Comparison of ENCODE assay signal across 29 mouse cellular contexts in the genomic region with DNA sequence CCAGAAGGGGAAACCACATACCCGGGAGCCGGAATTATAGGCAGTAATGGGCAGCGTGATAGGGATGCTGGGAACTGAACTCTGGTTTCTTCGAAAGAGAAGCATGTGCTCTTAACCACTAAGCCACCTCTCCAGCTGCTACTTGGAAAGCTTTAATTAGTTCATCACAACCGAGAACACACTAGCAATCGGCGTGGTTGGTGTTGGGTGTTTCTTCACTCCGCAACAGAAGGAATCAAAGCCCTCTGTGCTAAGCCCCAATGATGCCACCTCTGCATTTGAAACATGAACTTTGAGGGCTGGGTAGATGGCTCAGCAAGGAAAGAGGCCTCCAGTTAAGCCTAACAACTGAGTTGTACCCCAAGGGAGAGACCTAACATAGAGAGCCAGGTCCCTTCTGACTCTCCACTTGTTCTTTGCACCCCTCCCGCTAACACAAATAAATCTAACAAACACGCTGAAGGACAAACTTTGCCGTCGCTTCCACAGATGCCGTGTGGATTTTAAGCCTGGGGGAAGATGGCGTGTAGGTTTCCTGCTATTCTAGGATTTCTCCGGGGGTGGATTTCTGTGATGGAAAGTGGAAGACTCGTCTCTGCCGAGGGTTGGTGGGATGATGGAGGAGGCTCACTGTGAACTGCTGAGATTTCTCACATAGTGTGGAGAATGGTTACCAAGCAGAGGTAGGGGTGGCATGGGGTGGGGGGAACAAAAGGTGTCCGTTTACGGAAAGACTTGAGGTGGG.
DNase-seq lines count a peak whose midpoint lies in the region; TF ChIP-seq lines count a peak whose summit lies in the region.
"Had no signal": no experiment of that assay in that cellular context is flagged by ENCODE, and none has a peak within 500 bp of the region (broad histone marks: within the 10 kb centered on the region; RNA-seq: fewer than 3 reads in every experiment).

No protein-coding gene starts in this region.

- H3K4me3 ChIP-seq in left cerebral cortex, adult 2 months = no peak overlapping the region
- H3K4me3 ChIP-seq in myocyte = no peak overlapping the region
- H3K4me3 ChIP-seq: forebrain, embryonic 13.5 days; heart, embryonic 15.5 days; hindbrain, embryonic 12.5 days; intestine, embryonic 15.5 days; midbrain, embryonic 13.5 days; stomach, embryonic 15.5 days had no signal

- peak overlapping the region; percentile 9 for H3K27ac ChIP-seq in left cerebral cortex, adult 2 months
- H3K27ac ChIP-seq: forebrain, embryonic 13.5 days; heart, embryonic 15.5 days; hindbrain, embryonic 12.5 days; hindbrain, postnatal 0 days; intestine, embryonic 15.5 days; liver, embryonic 14.5 days; macrophage; midbrain, embryonic 13.5 days; stomach, embryonic 15.5 days had no signal

- TF ChIP-seq POLR2A in myocyte (IDR thresholded peaks at IDR 0.05; ENCODE audit: insufficient read length, low read depth) = no peak

- no peak overlapping the region for H3K4me2 ChIP-seq in myocyte (ENCODE audit: low read depth)
- H3K4me2 ChIP-seq: forebrain, embryonic 13.5 days; heart, embryonic 15.5 days; hindbrain, embryonic 12.5 days; intestine, embryonic 15.5 days; midbrain, embryonic 13.5 days; stomach, embryonic 15.5 days had no signal

- no peak overlapping the region for H3ac ChIP-seq in myocyte (ENCODE audit: control insufficient read depth, insufficient read length)

- intact Hi-C loops in left cerebral cortex, adult 2 months (cut with DNase I) = loop anchor here (2.0 kb wide), 3 partner anchors 57 to 171 kb away; no protein-coding TSS in a partner anchor

- H3K79me2 ChIP-seq in myocyte (ENCODE audit: control insufficient read depth, insufficient read depth) = no peaks in the 10 kb centered on the region

- DNase-seq in left cerebral cortex, adult 2 months (ENCODE audit: extremely low spot score in 1 of 2, low spot score in 2 of 2) = peak; percentile 46 to 50
- DNase-seq in left cerebral cortex, adult 11 months (ENCODE audit: low spot score) = no peak
- DNase-seq in frontal cortex, postnatal 36 days (ENCODE audit: low spot score in 2 of 2) = peak; percentile 57 to 75
- DNase-seq in telencephalon, adult 2 months (ENCODE audit: low read depth, low spot score) = peak; percentile 88
- no peak for DNase-seq in gastrocnemius, postnatal 25 days
- DNase-seq in MN1 (ENCODE audit: low spot score) = no peak
- DNase-seq: adrenal gland, adult 2 months; adrenal gland, postnatal 36 days; B cell, adult 2 months; cerebellum, adult 2 months; cerebellum, postnatal 36 days; heart, postnatal 36 days; kidney, adult 2 months; kidney, postnatal 36 days; liver; lung, adult 2 months; lung, postnatal 10 days; retina, postnatal 1 day; thymus, postnatal 14 days had no signal

- no peak for TF ChIP-seq CTCF in left cerebral cortex, adult 2 months (IDR thresholded peaks at IDR 0.05)

- H3K36me3 ChIP-seq in myocyte (ENCODE audit: control insufficient read depth, insufficient read depth) = no peaks in the 10 kb centered on the region
- H3K36me3 ChIP-seq: heart, embryonic 15.5 days; hindbrain, embryonic 12.5 days; intestine, embryonic 15.5 days; midbrain, embryonic 13.5 days; stomach, embryonic 15.5 days had no signal

- H3K27me3 ChIP-seq in myocyte (ENCODE audit: control insufficient read depth, insufficient read depth, insufficient read length) = no peaks in the 10 kb centered on the region
- H3K27me3 ChIP-seq: intestine, embryonic 15.5 days; stomach, embryonic 15.5 days had no signal

TF ChIP-seq in myocyte, 11 proteins besides CTCF, POLR2A, EP300 and RAD21:
- TF ChIP-seq POLR2AphosphoS2 (IDR thresholded peaks at IDR 0.05; ENCODE audit: insufficient read length, low read depth) = no peak
- TF ChIP-seq TCF12 (IDR thresholded peaks at IDR 0.05; ENCODE audit: insufficient read depth, poor library complexity, severe bottlenecking) = peak; percentile 4
- TF ChIP-seq CEBPB (IDR thresholded peaks at IDR 0.05; ENCODE audit: insufficient read depth, poor library complexity, severe bottlenecking) = no peak
- TF ChIP-seq MAX (IDR thresholded peaks at IDR 0.05; ENCODE audit: low read depth) = no peak
- TF ChIP-seq REST (IDR thresholded peaks at IDR 0.05; ENCODE audit: insufficient read depth, insufficient read length) = no peak
- TF ChIP-seq SRF (IDR thresholded peaks at IDR 0.05; ENCODE audit: control insufficient read depth, insufficient read length, low read depth) = no peak
- peak; percentile 14 for TF ChIP-seq TCF3 (IDR thresholded peaks at IDR 0.05; ENCODE audit: insufficient read length, low read depth)
- TF ChIP-seq MYOG (IDR thresholded peaks at IDR 0.05; ENCODE audit: control insufficient read depth in 1 of 3, insufficient read depth in 1 of 3, insufficient read length in 2 of 3, low read depth in 2 of 3) = peak in 2 of 3 experiments; percentile 10 to 82

Comparison
In these comparisons a context has a peak if more than half of its experiments do, and no peak if none do; other contexts are left out.
1. DNase-seq: peak in left cerebral cortex, adult 2 months (2 of 2), frontal cortex, postnatal 36 days (2 of 2) and telencephalon, adult 2 months (single experiment); none in left cerebral cortex, adult 11 months (single experiment), gastrocnemius, postnatal 25 days (single experiment) and MN1 (single experiment).